8 mouse cellular contexts compared by ENCODE assay signal in the genomic region with DNA sequence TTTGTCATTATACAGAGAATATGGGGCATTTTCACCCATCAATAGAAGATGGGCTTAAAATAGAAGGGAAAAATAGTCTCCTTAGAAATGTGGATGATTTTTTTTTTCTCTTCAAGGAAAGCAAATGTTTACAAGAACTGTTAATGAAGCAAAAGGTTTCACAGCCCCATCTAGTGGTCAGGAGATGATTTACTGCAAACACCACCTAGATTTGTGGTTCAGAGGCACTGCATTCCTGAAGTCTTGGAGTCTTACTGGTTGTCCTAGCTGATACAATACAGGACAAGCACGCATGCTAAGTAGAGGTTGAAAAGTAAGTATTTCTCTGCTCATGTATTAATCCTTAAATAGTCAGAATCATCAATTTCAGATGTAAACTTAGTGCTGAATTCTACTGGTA.
DNase-seq lines count a peak whose midpoint lies in the region; ATAC-seq and TF ChIP-seq lines count a peak whose summit lies in the region.

No protein-coding gene starts in this region.

- intact Hi-C loops in heart, adult 2 months (cut with DNase I): no loop called here

- H3K79me2 ChIP-seq in heart, adult 2 months (replicated peaks; ENCODE audit: control insufficient read depth, insufficient read depth, low read length): no peaks in the 10 kb centered on the region

- peak; percentile 48; the same call in 1 of the 2 replicates for ATAC-seq in hindbrain, embryonic 16.5 days
- ATAC-seq in midbrain, embryonic 12.5 days (ENCODE audit: low FRiP score, low read depth): peak; percentile 61; the same call in 1 of the 2 replicates

- no peak overlapping the region for H3K27ac ChIP-seq in heart, adult 2 months
- H3K27ac ChIP-seq in heart, embryonic 10.5 days: no peak overlapping the region
- H3K27ac ChIP-seq in hindbrain, embryonic 16.5 days (ENCODE audit: low read depth, low read length): no peak overlapping the region
- no peak overlapping the region for H3K27ac ChIP-seq in midbrain, embryonic 12.5 days (replicated peaks)

- TF ChIP-seq EP300 in heart, adult 2 months (IDR thresholded peaks at IDR 0.05; ENCODE audit: insufficient read depth, low read depth, low read length): no peak

- DNase-seq in heart, adult 2 months: no peak
- DNase-seq in heart, embryonic 10.5 days (ENCODE audit: low spot score): no peak
- peak; percentile 61 for DNase-seq in ES-CJ7 (ENCODE audit: low read depth, low spot score)
- DNase-seq in cerebellum, postnatal 25 days: peak; percentile 23 to 67
- DNase-seq in gastrocnemius, postnatal 4 days (ENCODE audit: low spot score in 2 of 2): no peak
- DNase-seq in urinary bladder, postnatal 4 days (ENCODE audit: low spot score in 2 of 2): no peak

- no peak for TF ChIP-seq POLR2A in heart, adult 2 months (IDR thresholded peaks at IDR 0.05; ENCODE audit: insufficient read depth, low read depth, low read length)

- TF ChIP-seq CTCF in heart, adult 2 months (IDR thresholded peaks at IDR 0.05): peak; percentile 69

- no peak overlapping the region for H3K4me3 ChIP-seq in heart, adult 2 months
- no peak overlapping the region for H3K4me3 ChIP-seq in heart, embryonic 10.5 days
- H3K4me3 ChIP-seq in hindbrain, embryonic 16.5 days (ENCODE audit: low read length): no peak overlapping the region
- no peak overlapping the region for H3K4me3 ChIP-seq in midbrain, embryonic 12.5 days

- no peak overlapping the region for H3K9ac ChIP-seq in heart, adult 2 months (ENCODE audit: low read depth, low read length)
- H3K9ac ChIP-seq in hindbrain, embryonic 16.5 days (ENCODE audit: low read depth, low read length): no peak overlapping the region
- no peak overlapping the region for H3K9ac ChIP-seq in midbrain, embryonic 12.5 days (replicated peaks)

- H3K4me2 ChIP-seq in hindbrain, embryonic 16.5 days (ENCODE audit: low read length): no peak overlapping the region
- no peak overlapping the region for H3K4me2 ChIP-seq in midbrain, embryonic 12.5 days (replicated peaks)

- no peaks in the 10 kb centered on the region for H3K9me3 ChIP-seq in heart, embryonic 10.5 days
- no peaks in the 10 kb centered on the region for H3K9me3 ChIP-seq in hindbrain, embryonic 16.5 days (ENCODE audit: control insufficient read depth, low read length)
- H3K9me3 ChIP-seq in midbrain, embryonic 12.5 days: no peaks in the 10 kb centered on the region

- H3K36me3 ChIP-seq in heart, adult 2 months (ENCODE audit: control insufficient read depth, insufficient read depth, low read length): no peaks in the 10 kb centered on the region
- H3K36me3 ChIP-seq in heart, embryonic 10.5 days: no peaks in the 10 kb centered on the region
- H3K36me3 ChIP-seq in hindbrain, embryonic 16.5 days (ENCODE audit: control insufficient read depth, insufficient read depth, low read length): no peaks in the 10 kb centered on the region
- no peaks in the 10 kb centered on the region for H3K36me3 ChIP-seq in midbrain, embryonic 12.5 days

- H3K4me1 ChIP-seq in heart, adult 2 months (ENCODE audit: control insufficient read depth, insufficient read depth, low read length): no peaks in the 10 kb centered on the region
- H3K4me1 ChIP-seq in heart, embryonic 10.5 days: no peaks in the 10 kb centered on the region
- no peaks in the 10 kb centered on the region for H3K4me1 ChIP-seq in hindbrain, embryonic 16.5 days (ENCODE audit: control insufficient read depth, insufficient read depth, low read depth, low read length)
- no peaks in the 10 kb centered on the region for H3K4me1 ChIP-seq in midbrain, embryonic 12.5 days

- no peaks in the 10 kb centered on the region for H3K27me3 ChIP-seq in heart, adult 2 months (ENCODE audit: control insufficient read depth, insufficient read depth, low read length)
- no peaks in the 10 kb centered on the region for H3K27me3 ChIP-seq in heart, embryonic 10.5 days (ENCODE audit: insufficient read depth, poor library complexity, severe bottlenecking)
- no peaks in the 10 kb centered on the region for H3K27me3 ChIP-seq in hindbrain, embryonic 16.5 days (replicated peaks; ENCODE audit: control insufficient read depth, insufficient read depth, low read length)
- H3K27me3 ChIP-seq in midbrain, embryonic 12.5 days: no peaks in the 10 kb centered on the region

- 21% methylated on average over 1 of the region's 1 CpGs for WGBS in heart, adult 2 months
- WGBS in heart, embryonic 10.5 days: 32% methylated on average over 1 of the region's 1 CpGs
- WGBS in hindbrain, embryonic 16.5 days: 38% methylated on average over 1 of the region's 1 CpGs
- 50% methylated on average over 1 of the region's 1 CpGs for WGBS in midbrain, embryonic 12.5 days

Comparison
In these comparisons a context has a peak if more than half of its experiments do, and no peak if none do; other contexts are left out.
1. DNase-seq: peak in ES-CJ7 (single experiment) and cerebellum, postnatal 25 days (2 of 2); none in heart, adult 2 months (0 of 2), heart, embryonic 10.5 days (single experiment), gastrocnemius, postnatal 4 days (0 of 2) and urinary bladder, postnatal 4 days (0 of 2).